In genomic region chr8:11099591-11099855, GRCm38 (mm10) we compare ENCODE assay signal across 20 mouse cellular contexts.
DNase-seq lines count a peak whose midpoint lies in the region; ATAC-seq and TF ChIP-seq lines count a peak whose summit lies in the region.
"Had no signal": no experiment of that assay in that cellular context is flagged by ENCODE, and none has a peak within 500 bp of the region (broad histone marks: within the 10 kb centered on the region; RNA-seq: fewer than 3 reads in every experiment).

No protein-coding gene starts in this region.

- no peaks in the 10 kb centered on the region for H3K36me3 ChIP-seq in forebrain, embryonic 10.5 days (replicated peaks)
- no peaks in the 10 kb centered on the region for H3K36me3 ChIP-seq in forebrain, embryonic 14.5 days (ENCODE audit: control insufficient read depth, insufficient read depth, low read length)
- H3K36me3 ChIP-seq in embryonic facial prominence, embryonic 13.5 days = no peaks in the 10 kb centered on the region
- no peaks in the 10 kb centered on the region for H3K36me3 ChIP-seq in limb, embryonic 14.5 days (ENCODE audit: control insufficient read depth, insufficient read depth, low read length)
- H3K36me3 ChIP-seq in stomach, postnatal 0 days (ENCODE audit: control insufficient read depth, insufficient read depth, low read length) = no peaks in the 10 kb centered on the region
- H3K36me3 ChIP-seq: forebrain, embryonic 15.5 days; hindbrain, embryonic 10.5 days; liver, embryonic 15.5 days had no signal

- TF ChIP-seq EP300 in stomach, postnatal 0 days (optimal IDR thresholded peaks at IDR 0.05) = no peak

- peak overlapping the region; percentile 44; the same call in 1 of the 2 replicates for H3K27ac ChIP-seq in forebrain, embryonic 10.5 days
- H3K27ac ChIP-seq in forebrain, embryonic 14.5 days (ENCODE audit: low read depth, low read length) = no peak overlapping the region
- peak overlapping the region; percentile 94 for H3K27ac ChIP-seq in embryonic facial prominence, embryonic 13.5 days
- H3K27ac ChIP-seq in limb, embryonic 14.5 days (replicated peaks; ENCODE audit: low read depth, low read length) = peak overlapping the region; percentile 86
- H3K27ac ChIP-seq in stomach, postnatal 0 days (replicated peaks) = no peak overlapping the region
- H3K27ac ChIP-seq: forebrain, embryonic 15.5 days; hindbrain, embryonic 10.5 days; kidney, postnatal 0 days; liver, embryonic 15.5 days had no signal

- no peak overlapping the region for H3K9ac ChIP-seq in forebrain, embryonic 14.5 days (ENCODE audit: low read length)
- 0 out of 2 replicates have a peak overlapping the region, but pooled peaks have one; percentile 41 for H3K9ac ChIP-seq in embryonic facial prominence, embryonic 13.5 days
- peak overlapping the region; percentile 4; the same call in 1 of the 2 replicates for H3K9ac ChIP-seq in limb, embryonic 14.5 days (ENCODE audit: low read depth, low read length, severe bottlenecking)
- H3K9ac ChIP-seq in stomach, postnatal 0 days (ENCODE audit: low read length) = no peak overlapping the region
- H3K9ac ChIP-seq: forebrain, embryonic 15.5 days; liver, embryonic 15.5 days had no signal

- no peak overlapping the region for H3K4me3 ChIP-seq in forebrain, embryonic 10.5 days
- H3K4me3 ChIP-seq in forebrain, embryonic 14.5 days (ENCODE audit: low read depth, low read length) = no peak overlapping the region
- H3K4me3 ChIP-seq in embryonic facial prominence, embryonic 13.5 days = no peak overlapping the region
- H3K4me3 ChIP-seq in limb, embryonic 14.5 days (replicated peaks; ENCODE audit: low read length) = no peak overlapping the region
- H3K4me3 ChIP-seq in lung, adult 2 months (replicated peaks; ENCODE audit: extremely low read depth, low read depth, low read length) = no peak overlapping the region
- no peak overlapping the region for H3K4me3 ChIP-seq in stomach, postnatal 0 days (ENCODE audit: low read depth, low read length)
- H3K4me3 ChIP-seq: forebrain, embryonic 15.5 days; hindbrain, embryonic 10.5 days; liver, embryonic 15.5 days; megakaryocyte, embryonic 14.5 days had no signal

- no peak for TF ChIP-seq CTCF in lung, adult 2 months (IDR thresholded peaks at IDR 0.05; ENCODE audit: insufficient read depth, low read length)
- TF ChIP-seq CTCF in stomach, postnatal 0 days (IDR thresholded peaks at IDR 0.05; ENCODE audit: low read depth) = no peak

- DNase-seq in forebrain, embryonic 10.5 days (ENCODE audit: extremely low spot score, low spot score) = no peak
- no peak for DNase-seq in forebrain, embryonic 14.5 days (ENCODE audit: low spot score)
- DNase-seq in layer of hippocampus, adult 8-10 months (ENCODE audit: low spot score in 2 of 2) = peak; percentile 24 to 63
- DNase-seq in limb, embryonic 14.5 days (ENCODE audit: low spot score) = no peak
- DNase-seq in lung, adult 2 months = no peak
- no peak for DNase-seq in stomach, postnatal 0 days (ENCODE audit: low spot score)
- DNase-seq in lung, postnatal 14 days = no peak
- DNase-seq: cerebellum, adult 11 months; cerebellum, postnatal 14 days; heart, adult 18-20 months; lung, postnatal 10 days; thymus, adult 2 months had no signal

- no peak overlapping the region for H3K4me2 ChIP-seq in forebrain, embryonic 14.5 days (ENCODE audit: low read length)
- peak overlapping the region; percentile 37 for H3K4me2 ChIP-seq in embryonic facial prominence, embryonic 13.5 days
- peak overlapping the region; percentile 27; the same call in 1 of the 2 replicates for H3K4me2 ChIP-seq in limb, embryonic 14.5 days (replicated peaks; ENCODE audit: low read depth, low read length, severe bottlenecking)
- H3K4me2 ChIP-seq in stomach, postnatal 0 days (replicated peaks; ENCODE audit: low read depth) = no peak overlapping the region
- H3K4me2 ChIP-seq: forebrain, embryonic 15.5 days; liver, embryonic 15.5 days had no signal

- 0 out of 2 replicates have a peak, but pooled peaks cover 4% of the 10 kb centered on the region for H3K27me3 ChIP-seq in forebrain, embryonic 10.5 days (ENCODE audit: poor library complexity, severe bottlenecking)
- H3K27me3 ChIP-seq in forebrain, embryonic 14.5 days (replicated peaks; ENCODE audit: control insufficient read depth, insufficient read depth, low read length) = no peaks in the 10 kb centered on the region
- no peaks in the 10 kb centered on the region for H3K27me3 ChIP-seq in embryonic facial prominence, embryonic 13.5 days
- H3K27me3 ChIP-seq in limb, embryonic 14.5 days (ENCODE audit: control insufficient read depth, insufficient read depth, low read length) = no peaks in the 10 kb centered on the region
- no peaks in the 10 kb centered on the region for H3K27me3 ChIP-seq in stomach, postnatal 0 days (ENCODE audit: control insufficient read depth, insufficient read depth, low read length)
- H3K27me3 ChIP-seq: forebrain, embryonic 15.5 days had no signal

- 80% methylated on average over 3 of the region's 3 CpGs for WGBS in forebrain, embryonic 10.5 days
- WGBS in forebrain, embryonic 14.5 days = 81% methylated on average over 3 of the region's 3 CpGs
- 47% methylated on average over 3 of the region's 3 CpGs for WGBS in embryonic facial prominence, embryonic 13.5 days
- 53% methylated on average over 3 of the region's 3 CpGs for WGBS in limb, embryonic 14.5 days
- 79% methylated on average over 3 of the region's 3 CpGs for WGBS in lung, adult 2 months
- WGBS in stomach, postnatal 0 days = 68% methylated on average over 3 of the region's 3 CpGs

- TF ChIP-seq POLR2A in limb, embryonic 14.5 days (IDR thresholded peaks at IDR 0.05; ENCODE audit: borderline replicate concordance, extremely low read depth, insufficient read depth, insufficient read length) = no peak
- no peak for TF ChIP-seq POLR2A in lung, adult 2 months (IDR thresholded peaks at IDR 0.05; ENCODE audit: borderline replicate concordance, extremely low read depth, low read depth, low read length)

- H3K4me1 ChIP-seq in forebrain, embryonic 10.5 days = peaks cover 20% of the 10 kb centered on the region
- H3K4me1 ChIP-seq in forebrain, embryonic 14.5 days (ENCODE audit: control insufficient read depth, insufficient read depth, low read length) = no peaks in the 10 kb centered on the region
- H3K4me1 ChIP-seq in embryonic facial prominence, embryonic 13.5 days = peaks cover 46% of the 10 kb centered on the region
- peaks cover 40% of the 10 kb centered on the region for H3K4me1 ChIP-seq in limb, embryonic 14.5 days (ENCODE audit: control insufficient read depth, insufficient read depth, low read length)
- no peaks in the 10 kb centered on the region for H3K4me1 ChIP-seq in lung, adult 2 months (ENCODE audit: control insufficient read depth, insufficient read depth, low read length)
- H3K4me1 ChIP-seq in stomach, postnatal 0 days (replicated peaks; ENCODE audit: control insufficient read depth, insufficient read depth) = no peaks in the 10 kb centered on the region
- H3K4me1 ChIP-seq: forebrain, embryonic 15.5 days; liver, embryonic 15.5 days had no signal

- no peak for ATAC-seq in forebrain, embryonic 14.5 days
- no peak for ATAC-seq in embryonic facial prominence, embryonic 13.5 days (ENCODE audit: insufficient number of reproducible peaks, insufficient read depth, low FRiP score, low TSS enrichment, low read depth)
- ATAC-seq in limb, embryonic 14.5 days (ENCODE audit: low FRiP score, low read depth) = no peak; the same call in 1 of the 2 replicates
- ATAC-seq in stomach, postnatal 0 days (ENCODE audit: low FRiP score, low TSS enrichment) = no peak
- ATAC-seq: forebrain, embryonic 15.5 days; inflammation-experienced regulatory T-cells, adult 6 months; midbrain, embryonic 16.5 days had no signal

- H3K9me3 ChIP-seq in forebrain, embryonic 10.5 days = no peaks in the 10 kb centered on the region
- H3K9me3 ChIP-seq in forebrain, embryonic 14.5 days (replicated peaks; ENCODE audit: control insufficient read depth, low read length) = no peaks in the 10 kb centered on the region
- no peaks in the 10 kb centered on the region for H3K9me3 ChIP-seq in embryonic facial prominence, embryonic 13.5 days
- H3K9me3 ChIP-seq in limb, embryonic 14.5 days (ENCODE audit: control insufficient read depth, low read length) = no peaks in the 10 kb centered on the region
- H3K9me3 ChIP-seq in stomach, postnatal 0 days (ENCODE audit: control insufficient read depth, low read length) = no peaks in the 10 kb centered on the region
- H3K9me3 ChIP-seq: forebrain, embryonic 15.5 days; hindbrain, embryonic 10.5 days; liver, embryonic 15.5 days; megakaryocyte, embryonic 14.5 days had no signal

Comparison
In these comparisons a context has a peak if more than half of its experiments do, and no peak if none do; other contexts are left out.
1. H3K27ac ChIP-seq: peak in forebrain, embryonic 10.5 days (single experiment), embryonic facial prominence, embryonic 13.5 days (single experiment) and limb, embryonic 14.5 days (single experiment); none in forebrain, embryonic 14.5 days (single experiment) and stomach, postnatal 0 days (single experiment).
2. DNase-seq: peak in layer of hippocampus, adult 8-10 months (2 of 2); none in forebrain, embryonic 10.5 days (single experiment), forebrain, embryonic 14.5 days (single experiment), limb, embryonic 14.5 days (single experiment), lung, adult 2 months (single experiment), stomach, postnatal 0 days (single experiment) and lung, postnatal 14 days (single experiment).
3. H3K4me2 ChIP-seq: peak in embryonic facial prominence, embryonic 13.5 days (single experiment) and limb, embryonic 14.5 days (single experiment); none in forebrain, embryonic 14.5 days (single experiment) and stomach, postnatal 0 days (single experiment).
4. H3K9ac ChIP-seq: peak in embryonic facial prominence, embryonic 13.5 days (single experiment) and limb, embryonic 14.5 days (single experiment); none in forebrain, embryonic 14.5 days (single experiment) and stomach, postnatal 0 days (single experiment).